Mouse (Mus musculus) heart, adult 2 months (tissue): ENCODE results near the gene Mobp. TPM values are rescaled to one million over a fixed set of nuclear protein-coding genes. Genes with fewer than 3 reads are reported as not detected.
"Not testable (repeated sequence)": the region's sequence is repeated elsewhere in the genome, so short reads cannot be mapped to it uniquely, and the experiment has no call there.

Experiments
- DNase-seq, 2 experiments: peaks; one replicate each; pipeline ENCODE4 v3.0.0; 2021
- H3K27ac ChIP-seq: fragments of 200-600 bp; 2 replicates; pipeline ENCODE4 v1.8.1; 2022
- H3K27me3 ChIP-seq: fragments of 200-500 bp; 2 replicates; pipeline ENCODE4 v1.6.1; 2012; ENCODE audit warnings: mild to moderate bottlenecking, low read length, inconsistent platforms, mixed read lengths; ENCODE audit not compliant: control insufficient read depth, insufficient read depth
- H3K36me3 ChIP-seq: fragments of 200-500 bp; 2 replicates; pipeline ENCODE4 v1.6.1; 2012; ENCODE audit warnings: low read length, inconsistent platforms; ENCODE audit not compliant: control insufficient read depth, insufficient read depth
- H3K4me1 ChIP-seq: fragments of 200-500 bp; 2 replicates; pipeline ENCODE4 v1.6.1; 2011; ENCODE audit warnings: low read length; ENCODE audit not compliant: control insufficient read depth, insufficient read depth
- H3K4me3 ChIP-seq: fragments of 200-600 bp; 2 replicates; pipeline ENCODE4 v1.8.1; 2022
- H3K79me2 ChIP-seq: fragments of 200-500 bp; replicated peaks from 2 replicates; pipeline ENCODE4 v1.6.1; 2012; ENCODE audit warnings: mild to moderate bottlenecking, inconsistent platforms, low read length, moderate library complexity, mixed read lengths; ENCODE audit not compliant: control insufficient read depth, insufficient read depth
- H3K9ac ChIP-seq: fragments of 200-500 bp; 2 replicates; pipeline ENCODE4 v1.6.1; 2012; ENCODE audit warnings: low read depth, mild to moderate bottlenecking, control low read depth, inconsistent platforms, low read length, mixed read lengths
- CTCF ChIP-seq: fragments of 200-600 bp; IDR thresholded peaks from 2 replicates; pipeline ENCODE4 v1.8.1; 2022; ENCODE audit warnings: antibody characterized with exemption, mild to moderate bottlenecking, moderate library complexity
- EP300 ChIP-seq: fragments of 200-500 bp; IDR thresholded peaks from 2 replicates; pipeline ENCODE4 v1.6.1; 2011; ENCODE audit warnings: low read depth, low read length, control low read depth; ENCODE audit not compliant: insufficient read depth
- POLR2A ChIP-seq: fragments of 200-500 bp; IDR thresholded peaks from 2 replicates; pipeline ENCODE4 v1.6.1; 2011; ENCODE audit warnings: mild to moderate bottlenecking, low read depth, low read length, control low read depth; ENCODE audit not compliant: insufficient read depth
- WGBS: fragments of 180-500 bp; shearing (Covaris S2); methylation state at CpG from one replicate; pipeline ENCODE4 v1.1.7; 2018; 5-methylcytosine and 5-hydroxymethylcytosine counted together
- intact Hi-C: fragments of 180-260 bp; cut with DNase I; formaldehyde crosslinking; loops from one replicate; pipeline ENCODE4 v1.15.1; 2025
- long read RNA-seq: library from polyadenylated mRNA; stranded (forward); transcript quantifications from one replicate; pipeline ENCODE4 v2.0.0, GENCODE M21; 2021
- polyA plus RNA-seq: library from polyadenylated mRNA; depleted of rRNA; stranded (reverse); fragments of >200 nt; gene quantifications from 2 replicates; pipeline ENCODE4 v1.2.3, GENCODE M21; 2012; rRNA removed
- total RNA-seq, 2 experiments: library from RNA; stranded (reverse); gene quantifications; 2 replicates each; pipeline ENCODE4 v1.2.3; 2021

Gene Mobp
- total RNA-seq (not detected), polyA plus RNA-seq (0.09 TPM in 1 of 2 replicates, not detected in the other)
- long read RNA-seq = 0 reads

DNA sequence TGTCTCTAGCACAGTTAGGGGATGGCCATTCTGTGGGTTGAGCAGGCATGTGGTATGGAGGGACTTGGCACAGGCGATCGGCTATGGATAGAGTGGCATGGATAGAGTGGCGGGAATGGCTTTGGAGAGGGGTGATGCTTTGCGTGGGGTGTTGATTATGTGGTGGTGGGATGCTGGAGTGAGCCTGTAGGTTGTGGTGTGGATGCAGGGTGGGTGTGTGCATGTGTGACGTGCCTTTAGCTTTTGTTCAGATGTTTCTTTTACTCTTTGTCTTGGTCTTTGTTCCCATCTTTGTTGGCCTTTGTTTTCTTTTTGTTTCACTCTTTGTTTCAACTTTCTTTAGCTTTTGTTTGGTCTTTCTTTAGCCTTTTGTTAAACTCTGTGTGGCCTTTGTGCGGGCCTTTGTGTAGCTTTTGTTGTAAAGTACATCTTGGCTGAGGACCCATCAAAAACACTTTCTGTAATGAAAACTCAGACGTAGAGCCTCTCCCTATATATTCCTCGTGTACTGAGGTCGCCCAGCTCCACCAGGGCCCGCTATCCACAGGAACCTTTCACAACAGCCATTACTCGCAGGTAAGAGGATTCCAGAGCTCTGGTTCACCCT, at the start of gene Mobp:
Gene Mobp, plus strand, starts transcription at position 486 of the 607 bp plus-strand sequence.
- H3K79me2 ChIP-seq = no peaks in the 10 kb centered on the region
- H3K4me3 ChIP-seq = no peak within 1 kb of the TSS
- no peak within 1 kb of the TSS for H3K27ac ChIP-seq
- H3K36me3 ChIP-seq = no peaks in the 10 kb centered on the region
- no peaks in the 10 kb centered on the region for H3K27me3 ChIP-seq
- intact Hi-C loops = no loop called here
- no peaks in the 10 kb centered on the region for H3K4me1 ChIP-seq
- H3K9ac ChIP-seq = no peak within 1 kb of the TSS
- DNase-seq = no peak
- TF ChIP-seq POLR2A = no peak
- TF ChIP-seq CTCF = no peak
- no peak for TF ChIP-seq EP300
- WGBS = 77% methylated on average over 11 of the region's 11 CpGs

GRCm38 (mm10) chr9:120101165-120101564, 48.3 kb upstream of the Mobp start:
- TF ChIP-seq CTCF = no peak
- no peak for TF ChIP-seq EP300
- no peak for TF ChIP-seq POLR2A
- no peaks in the 10 kb centered on the region for H3K4me1 ChIP-seq
- no peak overlapping the region for H3K9ac ChIP-seq
- H3K4me3 ChIP-seq = no peak overlapping the region
- intact Hi-C loops = no loop called here
- DNase-seq = no peak
- H3K79me2 ChIP-seq = no peaks in the 10 kb centered on the region
- WGBS = 80% methylated on average over 2 of the region's 2 CpGs
- no peaks in the 10 kb centered on the region for H3K36me3 ChIP-seq
- no peak overlapping the region for H3K27ac ChIP-seq
- no peaks in the 10 kb centered on the region for H3K27me3 ChIP-seq

- H3K4me1 ChIP-seq, H3K79me2 ChIP-seq, H3K4me3 ChIP-seq, DNase-seq, H3K27me3 ChIP-seq, H3K36me3 ChIP-seq, intact Hi-C loops, H3K27ac ChIP-seq, H3K9ac ChIP-seq: not testable (repeated sequence)
- WGBS = 92% methylated on average over 12 of the region's 12 CpGs
Observed at GRCm38 (mm10) chr9:120108953-120109352, 40.6 kb upstream of the Mobp start.

DNA sequence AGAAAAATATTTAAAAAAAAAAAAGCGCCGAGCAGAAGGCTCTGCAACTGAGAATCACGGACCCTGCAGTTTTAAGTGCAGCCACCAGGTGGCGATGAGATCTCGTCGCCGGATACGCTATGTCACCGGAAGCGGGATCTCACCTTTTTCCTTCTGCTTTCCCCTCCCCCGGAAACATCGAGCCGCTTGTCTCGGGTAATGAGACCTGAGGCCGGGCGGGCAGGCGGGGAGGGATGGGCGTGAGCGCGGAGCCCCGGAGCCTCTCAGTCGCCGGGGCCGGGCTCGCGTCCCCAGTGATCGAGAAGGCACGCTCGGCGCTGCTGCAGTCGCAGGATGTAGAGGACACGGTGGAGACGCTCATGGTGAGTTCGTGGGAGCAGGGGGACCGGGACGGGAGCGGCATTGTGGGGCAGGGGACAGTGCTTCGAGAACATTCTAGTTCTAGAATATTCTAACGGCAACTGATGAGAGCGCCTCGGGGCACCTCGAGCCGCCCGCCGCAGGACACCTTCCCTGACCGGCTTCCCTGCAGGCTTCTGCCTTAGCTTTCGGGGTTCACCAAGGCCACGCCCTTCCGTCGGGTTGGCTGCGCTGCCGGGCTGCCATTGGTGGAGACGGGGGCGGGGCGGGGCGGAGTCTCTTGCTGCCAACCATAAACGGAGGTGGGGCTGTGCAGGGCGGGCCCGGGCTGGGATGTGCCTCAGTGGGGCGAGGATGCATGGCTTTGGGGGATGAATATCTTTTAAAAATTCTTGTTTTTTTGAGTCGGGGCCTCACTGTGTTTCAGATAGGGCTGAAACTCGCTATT, 39.1 kb upstream of the Mobp start, which contains the start of gene Slc25a38:
Gene Slc25a38, plus strand, starts transcription at position 164 of the 808 bp plus-strand sequence.
- peak within 1 kb of the TSS; percentile 99 for H3K4me3 ChIP-seq
- H3K27ac ChIP-seq = peak within 1 kb of the TSS; percentile 99
- H3K4me1 ChIP-seq = peaks cover 2% of the 10 kb centered on the region; the same call in 1 of the 2 replicates
- H3K9ac ChIP-seq = peak within 1 kb of the TSS; percentile 86
- TF ChIP-seq POLR2A (peak; percentile 83), EP300 (peak; percentile 78), CTCF (peak; percentile 93)
- DNase-seq = peak; percentile 94 to 95
- H3K36me3 ChIP-seq = no peaks in the 10 kb centered on the region
- intact Hi-C loops = loop anchor here (1.0 kb wide), 1 partner anchor 17 kb away; the partner anchor contains the start of gene Rpsa
- no peaks in the 10 kb centered on the region for H3K27me3 ChIP-seq
- WGBS = 1% methylated on average over 62 of the region's 62 CpGs
- peaks cover 6% of the 10 kb centered on the region for H3K79me2 ChIP-seq

DNA sequence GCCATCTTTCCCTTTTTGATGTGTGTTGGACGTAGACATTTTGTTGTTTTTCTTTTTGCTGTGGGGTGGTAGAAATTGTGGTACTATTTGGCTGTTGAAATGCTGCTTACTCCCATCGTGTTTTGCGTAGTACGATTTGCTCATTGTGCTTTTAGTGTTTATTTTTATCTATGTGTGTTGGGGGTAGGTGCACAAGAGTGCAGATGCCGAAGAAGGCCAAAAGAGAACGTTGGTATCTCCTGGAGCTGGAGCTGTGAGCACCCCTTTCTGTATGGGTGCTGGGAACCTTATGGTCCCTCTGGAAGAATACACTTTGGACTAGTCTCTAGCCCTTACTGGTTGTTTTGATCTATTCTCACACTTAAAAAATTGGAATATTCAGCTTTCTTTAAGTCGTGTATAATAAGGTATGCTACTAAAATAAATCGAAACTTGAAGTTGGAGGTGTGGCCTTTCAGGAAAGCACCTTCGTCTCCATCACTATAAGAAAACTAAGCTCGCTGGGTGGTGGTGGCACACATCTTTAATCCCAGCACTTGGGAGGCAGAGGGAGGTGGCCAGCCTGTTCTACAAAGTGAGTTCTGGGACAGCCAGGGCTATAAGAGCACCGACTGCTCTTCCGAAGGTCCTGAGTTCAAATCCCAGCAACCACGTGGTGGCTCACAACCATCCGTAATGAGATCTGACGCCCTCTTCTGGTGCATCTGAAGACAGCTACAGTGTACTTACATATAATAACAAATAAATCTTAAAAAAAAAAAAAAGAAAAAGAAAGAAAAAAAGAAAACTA, 38.2 kb upstream of the Mobp start:
- no peaks in the 10 kb centered on the region for H3K27me3 ChIP-seq
- peaks cover 2% of the 10 kb centered on the region; the same call in 1 of the 2 replicates for H3K4me1 ChIP-seq
- peak overlapping the region; percentile 99 for H3K27ac ChIP-seq
- TF ChIP-seq POLR2A (no peak), CTCF (no peak), EP300 (no peak)
- DNase-seq = no peak
- no peaks in the 10 kb centered on the region for H3K36me3 ChIP-seq
- peak overlapping the region; percentile 99 for H3K4me3 ChIP-seq
- WGBS = 72% methylated on average over 15 of the region's 15 CpGs
- peaks cover 6% of the 10 kb centered on the region for H3K79me2 ChIP-seq
- H3K9ac ChIP-seq = no peak overlapping the region
- intact Hi-C loops = no loop called here
